Mouse (Mus musculus) layer of hippocampus, adult 6 months (tissue): ENCODE results near the gene Ccdc73. TPM values are rescaled to one million over a fixed set of nuclear protein-coding genes. Genes with fewer than 3 reads are reported as not detected.

Experiments
- long read RNA-seq, 2 experiments: library from polyadenylated mRNA; unstranded; transcript quantifications; one replicate each; pipeline ENCODE4 v2.0.0; 2019 to 2020
- polyA plus RNA-seq: library from polyadenylated mRNA; unstranded; fragments of <200 nt; fragmentation: Nextera tagmentation; gene quantifications from 2 replicates; pipeline ENCODE4 v1.2.3, GENCODE M21; 2021

Ccdc73 gene
- polyA plus RNA-seq, result 4.8 and 9.2 TPM in 2 replicates
- long read RNA-seq, experiment 1, result 0 reads
- long read RNA-seq, experiment 2, partial matches to known transcripts, result 0 of 1 reads
- long read RNA-seq, experiment 2, other reads (novel, unspliced or antisense), result 1 of 1 reads

DNA sequence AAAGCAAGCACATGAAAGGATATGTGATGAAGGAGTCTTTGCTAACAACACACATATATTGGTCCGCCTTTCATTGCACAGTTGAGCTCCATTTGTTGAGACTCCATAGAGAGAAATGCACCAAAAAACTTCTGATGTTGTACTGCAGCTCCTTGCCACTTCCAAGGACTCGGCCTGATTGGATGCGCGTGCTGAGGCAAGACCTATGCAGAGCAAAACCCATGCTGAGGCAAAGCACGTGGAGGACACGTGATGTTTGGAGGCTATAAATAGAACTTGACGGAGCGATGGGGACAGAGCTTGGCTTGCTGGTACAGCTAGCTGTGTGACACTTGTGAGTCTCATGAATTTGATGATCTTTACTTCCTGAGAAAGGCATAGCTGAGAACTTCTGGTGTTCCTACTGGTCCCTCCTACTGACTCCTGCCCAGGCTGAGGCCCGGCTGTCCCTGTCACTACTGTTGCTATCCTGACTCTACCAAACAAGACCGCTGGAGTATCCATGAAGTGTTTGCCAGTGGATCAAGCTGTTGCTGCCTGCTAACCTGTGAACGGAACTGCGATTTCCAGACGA is at the start of gene Ccdc73:
Gene Ccdc73, plus strand, starts transcription at position 524 of the 574 bp plus-strand sequence.

DNA sequence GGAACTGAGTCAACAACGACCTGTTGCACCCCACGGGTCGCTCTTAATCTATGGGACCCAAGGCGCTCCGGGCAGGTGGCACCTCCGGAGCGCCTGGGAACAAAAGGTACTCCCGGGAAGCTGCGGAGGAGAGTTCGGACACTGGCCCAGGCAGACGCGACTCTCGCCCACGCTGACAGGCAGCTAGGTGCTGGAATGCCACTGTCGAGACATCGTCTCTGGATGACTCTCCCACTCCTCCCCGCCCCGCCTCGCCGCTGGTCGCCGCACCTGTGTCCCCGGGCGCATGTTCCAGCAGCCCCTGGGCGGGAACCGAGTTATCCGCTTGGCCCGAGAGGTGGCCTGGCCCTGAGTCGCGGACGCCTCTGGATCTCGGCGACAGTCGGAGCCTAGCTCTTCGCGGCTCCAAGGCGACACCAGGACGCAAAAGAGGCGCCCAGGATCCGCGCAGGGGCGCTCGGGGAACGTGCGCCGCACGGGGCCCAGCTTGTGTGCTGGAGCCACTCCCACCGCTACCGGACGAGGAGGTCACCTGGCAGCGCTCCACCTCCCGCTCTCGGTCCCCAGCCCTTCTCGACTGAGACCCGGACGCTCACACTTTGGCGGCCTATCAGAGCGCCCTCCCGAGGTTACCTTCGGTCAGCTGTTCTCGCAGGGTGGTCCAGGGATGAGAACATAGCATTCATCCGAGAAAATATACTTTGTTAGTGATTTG is 18.2 kb upstream of the Ccdc73 start, which contains the start of gene Prrg4:
Gene Prrg4, minus strand, starts transcription at position 601 of the 715 bp plus-strand sequence.

DNA sequence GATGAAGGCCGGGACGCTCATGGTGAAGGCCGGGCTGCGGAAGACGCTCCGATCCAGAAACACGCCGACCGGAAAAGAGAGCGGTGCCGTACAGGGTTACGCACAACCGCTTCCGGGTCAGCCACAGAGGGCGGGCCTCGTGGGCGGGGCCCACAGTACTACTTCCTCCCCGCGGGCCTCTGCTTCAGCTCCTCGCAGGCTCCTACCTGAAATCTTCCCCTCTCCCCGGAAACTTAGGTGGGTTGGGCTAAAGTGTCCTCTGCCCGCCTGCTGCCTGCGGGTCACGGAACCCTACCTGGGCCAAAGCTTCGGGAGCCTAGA is 149.3 kb downstream of the Ccdc73 start, which contains the start of gene Eif3m:
Gene Eif3m, minus strand, starts transcription at position 114 of the 321 bp plus-strand sequence.

Other genes with a start within 250 kb of the Ccdc73 start
- 13.4 and 15.5 TPM in 2 replicates for gene Tcp11l1, start 155.6 kb upstream of the Ccdc73 start, polyA plus RNA-seq
- gene Pin1rt1, start 151.4 kb upstream of the Ccdc73 start, polyA plus RNA-seq, result not detected in 2 replicates
- gene Depdc7, start 124.9 kb upstream of the Ccdc73 start, polyA plus RNA-seq, result 2.2 and 2.3 TPM in 2 replicates
- 0.82 and 0.97 TPM in 2 replicates for gene Qser1, start 51.0 kb upstream of the Ccdc73 start, polyA plus RNA-seq
- 0.59 and 2.0 TPM in 2 replicates for gene Prrg4, start 17.9 kb upstream of the Ccdc73 start, polyA plus RNA-seq
- 172 and 184 TPM in 2 replicates for gene Eif3m, start 149.3 kb downstream of the Ccdc73 start, polyA plus RNA-seq
- not detected in 2 replicates for gene Gm11060, start 224.2 kb downstream of the Ccdc73 start, polyA plus RNA-seq